8 mouse cellular contexts compared by ENCODE assay signal in the genomic region with DNA sequence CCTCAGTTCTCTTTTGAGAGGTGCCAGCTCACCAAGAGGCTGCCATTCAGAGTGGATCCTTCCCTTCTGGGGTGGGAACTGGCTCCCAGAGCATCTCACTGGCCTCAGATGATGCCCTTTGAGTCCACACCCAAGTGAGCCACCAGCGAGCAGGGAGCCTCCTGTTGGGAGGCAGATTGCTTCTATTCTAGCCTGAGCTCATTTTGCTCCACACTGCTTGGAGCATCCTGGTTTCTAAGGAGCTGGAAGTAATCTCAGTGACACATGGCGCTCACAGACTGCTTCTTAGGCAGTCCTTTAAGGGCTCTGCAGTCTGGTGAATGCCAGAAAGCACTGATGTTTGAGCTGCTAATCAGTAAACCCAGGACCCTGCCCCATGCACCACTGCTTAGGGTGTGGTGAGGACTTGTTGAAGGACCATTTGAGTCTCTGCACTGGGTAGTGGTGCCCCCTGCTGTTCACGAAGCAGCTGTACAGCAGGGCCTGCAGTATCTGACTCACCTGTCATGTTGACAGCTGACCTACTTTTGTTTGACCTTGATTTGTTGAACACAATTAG. TPM values are rescaled to one million over a fixed set of nuclear protein-coding genes. Genes with fewer than 3 reads are reported as not detected.
A peak's percentile ranks its signal among the peaks of the same experiment; 100 is the strongest.
DNase-seq lines count a peak whose midpoint lies in the region; ATAC-seq and TF ChIP-seq lines count a peak whose summit lies in the region.

No protein-coding gene starts in this region.

- peak overlapping the region; percentile 44 for H3K27ac ChIP-seq in lung, postnatal 0 days (ENCODE audit: low read length)

- no peaks in the 10 kb centered on the region for H3K9me3 ChIP-seq in lung, postnatal 0 days (ENCODE audit: low read length)

- CTCF ChIA-PET in Patski (lab: Charles Lee): interaction anchor here (0.8 to 6.5 kb wide), 16 partner anchors 9 to 329 kb away, joined by 3 to 53 read pairs (median 3); no protein-coding TSS in a partner anchor

- H3ac ChIP-seq in C2C12 (ENCODE audit: control insufficient read depth, insufficient read length, low read depth): no peak overlapping the region

- H3K9ac ChIP-seq in lung, postnatal 0 days (replicated peaks; ENCODE audit: low read depth): no peak overlapping the region

- peaks cover 5% of the 10 kb centered on the region for H3K36me3 ChIP-seq in C2C12 (ENCODE audit: control insufficient read depth, insufficient read depth)
- H3K36me3 ChIP-seq in lung, postnatal 0 days (ENCODE audit: insufficient read depth, low read length): no peaks in the 10 kb centered on the region

- peak; percentile 84 for TF ChIP-seq CTCF in C2C12 (IDR thresholded peaks at IDR 0.05; ENCODE audit: control insufficient read depth, insufficient read depth, insufficient read length)
- peak; percentile 92 for TF ChIP-seq CTCF in Patski (IDR thresholded peaks at IDR 0.05)
- TF ChIP-seq CTCF in lung, postnatal 0 days (IDR thresholded peaks at IDR 0.05): peak; percentile 84

- H3K79me2 ChIP-seq in C2C12 (ENCODE audit: control insufficient read depth, insufficient read depth): peaks cover 17% of the 10 kb centered on the region

- H3K4me1 ChIP-seq in lung, postnatal 0 days (ENCODE audit: insufficient read depth, low read depth, low read length): peaks cover 34% of the 10 kb centered on the region

- in situ Hi-C loops in Patski (cut with MboI; ENCODE audit: low pct_unique_long_range_greater_than_20kb): loop anchor here (5.0 to 25.0 kb wide), 3 partner anchors 103 to 863 kb away; no protein-coding TSS in a partner anchor

- H3K27me3 ChIP-seq in C2C12 (ENCODE audit: control insufficient read depth, insufficient read depth, insufficient read length): no peaks in the 10 kb centered on the region
- no peaks in the 10 kb centered on the region for H3K27me3 ChIP-seq in Patski
- no peaks in the 10 kb centered on the region for H3K27me3 ChIP-seq in lung, postnatal 0 days (replicated peaks; ENCODE audit: insufficient read depth, low read length)

- no peaks in the 10 kb centered on the region for H3K79me3 ChIP-seq in C2C12 (ENCODE audit: low read depth)

- DNase-seq in Patski (ENCODE audit: low read depth, low spot score): no peak
- DNase-seq in cerebellum, postnatal 36 days: peak; percentile 50 to 58
- DNase-seq in heart, adult 8-10 months (ENCODE audit: low spot score): peak; percentile 48
- peak; percentile 41 to 51 for DNase-seq in kidney, adult 8-10 months
- DNase-seq in lung, postnatal 0 days (ENCODE audit: low spot score): peak; percentile 73
- peak; percentile 49 for DNase-seq in retina, postnatal 7 days (ENCODE audit: low read depth, low spot score)
- no peak for DNase-seq in urinary bladder, adult 2 months (ENCODE audit: low spot score)

- no peak for ATAC-seq in Patski
- ATAC-seq in lung, postnatal 0 days: peak; percentile 68

- H3K4me2 ChIP-seq in lung, postnatal 0 days (replicated peaks; ENCODE audit: low read depth, low read length): no peak overlapping the region

- 43% methylated on average over 3 of the region's 3 CpGs for WGBS in lung, postnatal 0 days

- POLR2A ChIA-PET in Patski (lab: Charles Lee): interaction anchor here (0.7 to 1.4 kb wide), 3 partner anchors 34 to 106 kb away, joined by 3 to 5 read pairs (median 3); no protein-coding TSS in a partner anchor

- H3K4me3 ChIP-seq in C2C12 (ENCODE audit: insufficient read depth, poor library complexity, severe bottlenecking): no peak overlapping the region
- no peak overlapping the region for H3K4me3 ChIP-seq in lung, postnatal 0 days (ENCODE audit: low read depth, low read length)

- TF ChIP-seq EP300 in lung, postnatal 0 days (IDR thresholded peaks at IDR 0.05): no peak

TF ChIP-seq in C2C12, 6 proteins besides CTCF, POLR2A, EP300 and RAD21:
- TF ChIP-seq FOSL1 (IDR thresholded peaks at IDR 0.05; ENCODE audit: insufficient read depth, low read length, poor library complexity, severe bottlenecking) (no peak), MYOD1 (IDR thresholded peaks at IDR 0.05; ENCODE audit: control insufficient read depth, insufficient read length, low read depth) (peak; percentile 44)

RNA-seq across cellular contexts. Expression of a gene that starts 43.2 kb away (rescaled TPM):
- polyA plus RNA-seq in C2C12 (2012; fragmentation: generic; extraction: Trizol) (4.0 TPM), Patski (2021) (12.9 TPM)
- total RNA-seq in heart, adult 8-10 months (2022): 1 to 10 TPM; 2.6 to 8.9 (median 3.5) TPM
- polyA plus RNA-seq in lung, postnatal 0 days (2015; fragmentation: Nextera tagmentation; extraction: Ambion mirVana): 12.7 and 13.4 TPM in 2 replicates
- polyA plus RNA-seq in urinary bladder, adult 2 months (2012; rRNA removed): 2.7 and 3.1 TPM in 2 replicates

Comparison
In these comparisons a context has a peak if more than half of its experiments do, and no peak if none do; other contexts are left out.
1. DNase-seq: peak in cerebellum, postnatal 36 days (2 of 2), heart, adult 8-10 months (single experiment), kidney, adult 8-10 months (2 of 2), lung, postnatal 0 days (single experiment) and retina, postnatal 7 days (single experiment); none in Patski (single experiment) and urinary bladder, adult 2 months (single experiment).
2. Peak in every context shown above with its lines, with median percentiles within 50 percentile points of each other: CTCF ChIP-seq.